Mouse (Mus musculus) cerebellum, adult 18-20 months (tissue): ENCODE measurements at regions not wholly inside any gene's neighbourhood (a gene's known extent, or its start where the extent isn't known, plus 50 kb on each side); places are given as distances from the start of the nearest gene placed in this dataset.
"Not testable (repeated sequence)": the region's sequence is repeated elsewhere in the genome, so short reads cannot be mapped to it uniquely, and the experiment has no call there.

Experiments
- DNase-seq, 2 experiments: peaks; one replicate each; pipeline ENCODE4 v3.0.0; 2021

- no peak for DNase-seq
Observed at GRCm38 (mm10) chr3:40211793-40212192, 319.3 kb upstream of the Intu start.

DNA sequence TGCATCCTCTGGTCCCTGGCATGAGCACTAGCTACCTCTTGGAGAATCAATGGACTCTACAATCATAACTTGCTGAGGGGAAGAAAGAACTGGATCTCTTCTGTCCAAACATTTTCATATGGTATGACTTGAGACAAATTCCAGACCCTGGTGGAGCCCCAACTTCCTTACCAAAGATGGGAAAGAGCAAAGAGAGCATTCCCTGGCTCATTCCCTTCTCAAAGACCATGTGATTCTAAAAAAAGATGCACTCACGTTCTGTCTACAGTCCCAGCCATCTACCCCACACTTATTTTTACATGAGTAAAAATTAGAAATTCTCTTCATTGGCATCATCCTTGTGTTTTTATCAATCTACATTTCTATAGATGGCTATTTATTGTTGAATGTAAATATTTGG is 304.3 kb upstream of the Intu start:
- no peak for DNase-seq

- DNase-seq = no peak
Observed at GRCm38 (mm10) chr3:40243499-40244101, 287.5 kb upstream of the Intu start.

GRCm38 (mm10) chr3:40254376-40254775 is 276.7 kb upstream of the Intu start:
- no peak for DNase-seq

- DNase-seq = no peak
Observed at GRCm38 (mm10) chr3:40262536-40262935, 268.6 kb upstream of the Intu start.

- DNase-seq = no peak
Observed at GRCm38 (mm10) chr3:40267514-40267913, 263.6 kb upstream of the Intu start.

DNA sequence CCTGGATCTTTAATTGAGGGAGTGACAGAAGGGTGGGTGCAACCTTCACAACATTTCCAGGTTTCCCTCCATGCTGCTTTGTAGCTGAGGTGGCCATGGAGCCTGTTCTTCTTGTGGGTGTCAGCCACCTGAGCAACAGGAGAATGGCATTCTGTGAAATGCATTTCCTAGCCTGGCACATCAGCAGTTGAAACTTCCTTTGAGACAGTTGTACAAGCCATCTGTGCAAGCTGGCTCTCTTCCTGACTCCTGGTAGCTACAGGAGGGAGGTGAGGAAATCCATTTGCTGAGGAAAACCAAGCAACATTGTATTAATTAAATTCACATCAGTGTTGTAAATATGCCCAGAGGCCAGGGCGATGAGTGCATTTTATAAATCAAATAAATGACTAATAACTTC is 248.2 kb upstream of the Intu start:
- DNase-seq = peak; percentile 35 to 49

DNA sequence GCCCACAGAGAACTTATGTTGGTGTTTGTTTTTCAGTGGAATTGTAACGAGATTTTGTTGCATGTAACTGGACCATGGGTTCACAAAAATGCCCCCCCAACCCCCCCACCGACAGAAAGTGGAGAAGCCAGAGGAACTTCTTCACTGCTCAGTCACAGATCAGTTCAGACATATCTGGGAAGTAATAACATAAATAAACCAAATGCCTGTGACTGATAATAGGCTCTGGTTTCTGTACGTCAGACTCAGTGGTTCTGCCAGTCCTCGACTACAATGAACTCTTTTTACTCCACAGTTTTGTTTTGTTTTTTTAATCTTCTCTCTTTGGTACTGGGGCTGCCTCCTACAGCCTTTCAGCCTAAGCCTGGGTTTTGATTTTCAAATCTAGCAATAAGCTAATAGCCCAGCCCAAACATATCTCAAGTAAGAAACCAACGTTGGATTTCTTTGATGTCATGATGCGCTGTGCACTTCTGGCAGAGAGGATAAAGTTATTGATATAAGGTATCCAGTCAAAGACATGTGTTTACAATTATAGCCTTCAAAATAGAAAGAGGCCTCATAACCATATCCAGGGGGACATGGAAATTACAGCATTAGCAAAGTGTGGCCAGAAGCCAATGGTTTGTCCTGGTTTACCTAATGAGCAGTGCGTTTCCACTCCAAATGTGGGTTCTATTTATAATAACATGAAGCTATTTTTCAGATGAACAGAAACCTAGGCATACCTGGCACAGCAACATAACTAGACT is 244.0 kb upstream of the Intu start:
- DNase-seq = no peak

GRCm38 (mm10) chr3:40297120-40297519 is 234.0 kb upstream of the Intu start:
- no peak for DNase-seq

- DNase-seq = no peak
Observed at GRCm38 (mm10) chr3:40320319-40320718, 210.8 kb upstream of the Intu start.

DNA sequence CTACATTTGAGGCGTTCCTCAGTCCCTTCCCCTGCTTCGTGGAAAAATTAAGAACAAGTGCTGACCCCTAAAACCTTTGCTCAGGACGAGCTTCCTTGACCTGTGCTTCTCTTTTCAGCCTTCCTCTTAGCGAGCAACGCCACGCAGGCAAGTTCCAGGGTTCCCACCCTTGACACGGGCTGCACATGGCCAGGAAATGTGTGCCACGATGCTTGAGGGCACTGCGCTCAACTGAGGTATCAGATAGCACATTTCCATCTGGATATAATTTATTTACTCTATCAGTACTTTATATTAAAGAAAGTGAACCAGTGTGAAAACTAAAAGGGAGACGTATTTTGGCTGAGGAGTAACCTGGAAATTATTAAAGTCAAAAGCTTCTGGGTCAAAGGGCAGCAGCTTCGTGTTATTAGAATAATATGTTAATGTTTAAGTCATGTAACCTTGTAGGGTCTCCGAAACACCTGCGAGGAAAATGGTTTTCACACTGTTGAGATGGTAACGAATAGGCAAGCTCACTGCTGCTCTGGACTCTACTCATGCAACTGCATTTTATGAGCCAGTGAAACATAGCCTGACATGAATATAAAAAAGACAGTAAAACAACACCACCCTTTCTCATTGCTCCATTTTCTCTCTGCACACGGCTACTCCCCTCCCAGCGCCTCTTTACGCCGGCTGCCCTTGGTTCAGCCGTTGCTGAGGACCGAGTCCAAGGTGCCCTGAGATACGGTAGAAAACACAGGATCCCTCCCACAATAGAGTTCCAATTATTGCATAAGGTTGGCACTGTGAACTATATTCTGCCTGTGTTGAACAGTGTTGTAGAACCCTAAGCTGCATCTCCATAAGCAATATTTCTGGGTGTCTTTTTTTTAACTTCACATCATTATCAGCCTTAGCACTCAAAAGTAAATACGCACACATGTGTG is 204.9 kb upstream of the Intu start:
- no peak for DNase-seq

DNA sequence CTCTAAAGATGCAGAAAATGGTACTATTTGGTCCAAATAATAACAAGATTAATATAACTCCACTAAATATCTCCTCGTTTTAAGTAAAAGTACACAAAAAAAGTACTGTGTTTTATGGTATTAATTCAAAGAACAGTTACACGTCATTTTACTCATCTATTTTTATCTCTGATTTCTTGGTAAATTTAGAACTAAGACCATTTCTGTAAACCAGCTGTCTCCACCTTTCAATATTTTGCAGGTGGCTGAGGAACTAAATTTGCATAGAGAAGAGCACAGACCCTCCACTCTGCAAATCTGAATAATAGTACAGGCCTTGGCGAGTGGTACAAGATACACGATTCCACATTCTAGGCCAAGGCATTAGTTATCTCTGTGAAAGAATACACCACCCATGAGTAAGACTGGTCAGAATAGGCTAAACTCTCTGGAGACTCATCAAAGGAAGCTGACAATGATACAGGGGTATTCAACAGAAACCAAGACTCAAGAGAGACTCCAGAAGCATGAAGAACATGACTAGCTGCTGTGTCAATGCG is 191.5 kb upstream of the Intu start:
- no peak for DNase-seq

- DNase-seq = no peak
Observed at GRCm38 (mm10) chr3:40355103-40355502, 176.0 kb upstream of the Intu start.

DNA sequence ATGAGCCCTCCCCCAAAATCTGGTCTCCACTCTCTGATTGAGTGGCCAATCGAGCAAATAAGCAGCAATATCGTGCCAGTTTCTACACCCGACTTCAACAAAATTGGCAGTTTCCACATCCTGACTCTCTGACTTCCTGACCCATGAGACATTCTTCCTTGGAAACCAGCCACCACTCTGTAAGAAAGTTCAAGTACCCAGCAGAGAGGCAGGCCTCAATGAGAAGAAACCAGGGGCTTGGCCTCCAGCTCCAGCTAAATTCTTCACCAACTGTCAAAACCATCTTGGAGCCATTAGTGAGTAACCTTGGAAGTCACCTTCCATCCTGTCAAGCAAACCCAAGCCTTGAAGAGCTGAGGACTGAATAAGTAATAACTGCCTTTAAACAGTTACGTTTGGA is 162.7 kb upstream of the Intu start:
- no peak for DNase-seq

DNA sequence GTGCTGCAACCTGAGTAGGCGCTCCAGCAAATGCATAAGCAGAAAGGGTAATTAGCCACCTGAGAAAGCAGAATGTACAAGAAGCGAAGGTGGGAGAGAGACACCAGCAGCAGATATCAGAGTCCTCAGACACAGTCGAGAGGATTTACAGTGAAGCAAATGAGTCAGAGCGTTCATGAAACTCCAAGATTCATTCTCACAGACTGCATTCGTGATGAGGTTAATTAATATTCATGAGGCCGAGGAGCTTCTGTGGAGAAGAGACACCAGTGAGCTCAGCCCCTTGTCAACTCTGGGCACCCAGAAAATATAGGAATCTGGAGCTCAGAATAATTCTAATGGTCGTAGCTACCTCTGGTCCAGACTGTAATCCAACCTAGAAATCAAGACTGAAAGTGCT is 159.7 kb upstream of the Intu start:
- DNase-seq = no peak

DNA sequence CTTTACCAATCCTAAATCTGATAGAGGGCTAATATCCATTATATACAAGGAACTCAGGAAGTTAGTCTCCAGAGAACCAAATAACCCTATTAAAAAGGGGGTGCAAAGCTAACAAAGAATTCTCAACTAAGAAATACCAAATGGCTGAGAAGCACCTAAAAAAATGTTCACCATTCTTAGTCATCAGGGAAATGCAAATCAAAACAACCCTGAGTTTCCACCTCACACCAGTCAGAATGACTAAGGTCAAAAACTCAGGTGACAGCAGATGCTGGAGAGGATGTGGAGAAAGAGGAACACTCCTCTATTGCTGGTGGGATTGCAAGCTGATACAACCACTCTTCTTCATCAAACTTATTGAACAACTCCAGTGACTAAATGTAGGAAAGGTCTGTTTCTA is 154.9 kb upstream of the Intu start:
- DNase-seq = not testable (repeated sequence)

- no peak for DNase-seq
Observed at GRCm38 (mm10) chr3:40377416-40377815, 153.7 kb upstream of the Intu start.

DNA sequence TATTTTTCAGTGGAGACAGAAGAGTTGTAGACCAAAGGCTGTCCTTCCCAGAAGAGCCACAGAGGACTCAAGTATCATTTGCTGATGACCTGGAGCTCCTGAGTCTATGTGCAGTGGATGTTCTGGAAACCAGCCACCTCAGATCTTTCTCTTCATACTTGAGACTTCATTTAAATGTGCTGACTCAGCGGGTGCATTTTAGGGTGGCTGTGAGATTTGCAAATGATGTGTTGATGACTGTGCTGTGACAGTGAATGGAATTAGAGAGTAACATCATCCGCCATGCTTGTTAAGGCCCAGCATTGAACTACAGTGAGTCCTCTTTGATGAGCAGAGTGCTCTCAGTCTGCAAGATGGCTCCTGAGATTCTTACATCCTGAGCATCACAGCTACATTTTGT is 152.0 kb upstream of the Intu start:
- DNase-seq = no peak

DNA sequence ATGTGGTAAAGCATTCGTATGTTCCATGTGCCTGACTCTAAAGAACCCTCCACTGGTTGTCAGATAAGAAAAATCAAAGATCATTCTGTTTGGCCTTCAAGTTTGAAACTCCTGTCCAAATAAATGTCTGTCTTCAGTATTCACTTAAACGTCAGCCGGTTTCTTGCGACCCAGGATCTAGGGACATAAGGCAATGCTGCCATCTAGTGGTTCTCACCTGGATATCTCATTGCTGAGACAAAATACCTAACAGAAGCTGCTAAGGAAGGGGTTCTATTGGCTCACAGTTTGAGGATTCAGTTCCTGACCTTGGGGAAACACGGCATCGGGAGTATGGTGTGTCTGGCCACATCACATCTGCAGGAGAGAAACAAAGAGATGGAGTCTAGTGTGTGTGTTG is 139.5 kb upstream of the Intu start:
- peak; percentile 5 to 26 for DNase-seq

DNA sequence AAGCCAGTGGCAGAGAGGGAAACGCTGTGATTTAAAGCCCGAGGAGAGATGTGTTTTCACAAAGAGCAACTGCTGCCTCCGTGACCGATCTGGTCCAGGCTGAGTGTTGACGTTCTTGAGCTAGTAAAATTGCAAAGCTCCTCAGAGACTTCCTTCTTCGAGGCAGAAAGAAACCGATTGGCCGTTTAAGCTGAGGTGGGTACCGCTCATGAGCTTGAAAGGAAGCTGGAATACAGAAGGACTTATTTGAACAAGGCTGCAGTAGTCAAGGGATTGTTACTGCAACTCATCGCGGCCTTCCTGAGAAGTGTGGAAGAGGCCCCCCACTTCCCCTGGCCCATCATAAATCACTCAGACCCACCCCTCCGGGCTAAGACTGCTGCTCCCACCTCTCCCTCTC is 132.9 kb upstream of the Intu start:
- no peak for DNase-seq

- DNase-seq = no peak
Observed at GRCm38 (mm10) chr3:40403402-40403801, 127.7 kb upstream of the Intu start.

DNA sequence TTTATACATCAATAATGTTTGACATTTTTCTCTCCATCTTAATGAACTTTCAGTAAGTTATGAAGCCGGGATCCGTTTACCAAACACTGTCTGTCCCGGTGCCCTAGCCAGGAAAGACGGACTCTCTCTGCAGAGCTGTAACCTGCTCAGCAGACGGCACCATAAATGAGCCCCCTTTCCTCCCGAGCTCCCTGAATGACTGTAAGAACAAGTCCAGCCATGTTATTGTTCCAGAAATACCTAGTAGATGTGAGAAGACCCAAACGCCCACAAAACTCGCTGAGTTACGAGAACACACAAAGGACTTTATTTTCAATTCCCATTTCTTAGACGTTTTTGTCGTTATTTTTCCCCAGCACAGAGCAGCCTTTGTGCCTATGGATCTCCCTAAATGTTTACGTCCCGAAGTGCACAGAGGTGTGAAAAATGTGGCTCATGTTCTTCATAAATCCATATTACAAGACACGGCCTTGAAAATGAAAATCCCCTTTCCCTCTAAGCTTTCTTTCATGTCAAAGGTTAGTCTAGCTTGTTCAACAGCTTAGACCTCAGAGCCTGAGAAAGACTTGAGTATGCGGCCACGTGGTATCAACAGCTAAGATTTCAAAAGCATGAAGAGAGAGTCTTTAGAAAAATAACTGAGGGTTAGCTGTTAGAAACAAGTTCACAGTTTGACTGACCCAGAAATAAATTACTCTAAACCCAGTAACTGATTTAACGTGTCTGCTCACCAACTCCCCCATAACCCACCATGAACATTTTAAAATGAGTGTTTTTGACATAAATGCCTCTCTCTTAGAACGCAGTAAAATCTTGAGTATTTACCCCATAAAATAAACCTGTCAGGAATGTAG is 125.8 kb upstream of the Intu start:
- no peak for DNase-seq

GRCm38 (mm10) chr3:40405949-40406236 is 125.2 kb upstream of the Intu start:
- no peak for DNase-seq
